ENCODE assay signal across 8 mouse cellular contexts in genomic region chr7:27177942-27178323, GRCm38 (mm10). TPM values are rescaled to one million over a fixed set of nuclear protein-coding genes. Genes with fewer than 3 reads are reported as not detected.
DNase-seq lines count a peak whose midpoint lies in the region; ATAC-seq and TF ChIP-seq lines count a peak whose summit lies in the region.

No protein-coding gene starts in this region.

- no peaks in the 10 kb centered on the region for H3K27me3 ChIP-seq in cerebellum, adult 2 months (ENCODE audit: control insufficient read depth, insufficient read depth, low read length)
- no peaks in the 10 kb centered on the region for H3K27me3 ChIP-seq in forebrain, embryonic 15.5 days
- no peaks in the 10 kb centered on the region for H3K27me3 ChIP-seq in liver, embryonic 15.5 days

- no peaks in the 10 kb centered on the region for H3K9me3 ChIP-seq in forebrain, embryonic 15.5 days
- no peaks in the 10 kb centered on the region for H3K9me3 ChIP-seq in liver, embryonic 15.5 days (replicated peaks)

- ATAC-seq in forebrain, embryonic 15.5 days (replicated peaks): no peak
- ATAC-seq in liver, embryonic 15.5 days (ENCODE audit: insufficient read depth): peak; percentile 4
- no peak for ATAC-seq in inflammation-experienced regulatory T-cells, adult 6 months

- 12% methylated on average over 4 of the region's 4 CpGs for WGBS in cerebellum, adult 2 months
- 21% methylated on average over 4 of the region's 4 CpGs for WGBS in forebrain, embryonic 15.5 days
- 19% methylated on average over 4 of the region's 4 CpGs for WGBS in liver, embryonic 15.5 days (ENCODE audit: insufficient replicate concordance)

- no peak for TF ChIP-seq CTCF in cerebellum, adult 2 months (IDR thresholded peaks at IDR 0.05; ENCODE audit: borderline replicate concordance, insufficient read depth, low read depth, low read length)

- peak overlapping the region; percentile 79 for H3K4me3 ChIP-seq in cerebellum, adult 2 months (replicated peaks; ENCODE audit: insufficient read depth, low read depth, low read length)
- H3K4me3 ChIP-seq in forebrain, embryonic 15.5 days: peak overlapping the region; percentile 84
- peak overlapping the region; percentile 89 for H3K4me3 ChIP-seq in liver, embryonic 15.5 days (replicated peaks)

- peak overlapping the region; percentile 62 for H3K9ac ChIP-seq in forebrain, embryonic 15.5 days (replicated peaks)
- peak overlapping the region; percentile 69 for H3K9ac ChIP-seq in liver, embryonic 15.5 days

- DNase-seq in cerebellum, adult 2 months: no peak
- DNase-seq in cerebellum, postnatal 25 days: no peak
- DNase-seq in CD4-positive helper T cell, adult 2 months (ENCODE audit: low read depth, low spot score): peak; percentile 58
- no peak for DNase-seq in ovary, postnatal 14 days (ENCODE audit: low spot score)
- no peak for DNase-seq in right cerebral cortex, postnatal 36 days (ENCODE audit: low spot score in 2 of 2)

- H3K27ac ChIP-seq in cerebellum, adult 2 months (ENCODE audit: insufficient read depth, low read length): peak overlapping the region; percentile 55; the same call in 1 of the 2 replicates
- peak overlapping the region; percentile 96 for H3K27ac ChIP-seq in forebrain, embryonic 15.5 days (replicated peaks)
- H3K27ac ChIP-seq in liver, embryonic 15.5 days (replicated peaks): peak overlapping the region; percentile 91

- TF ChIP-seq POLR2A in cerebellum, adult 2 months (IDR thresholded peaks at IDR 0.05; ENCODE audit: borderline replicate concordance, insufficient read depth, low read length): no peak

- H3K4me1 ChIP-seq in cerebellum, adult 2 months (ENCODE audit: control insufficient read depth, insufficient read depth, low read length): no peaks in the 10 kb centered on the region
- peaks cover 19% of the 10 kb centered on the region for H3K4me1 ChIP-seq in forebrain, embryonic 15.5 days
- peaks cover 33% of the 10 kb centered on the region for H3K4me1 ChIP-seq in liver, embryonic 15.5 days (replicated peaks)

- H3K4me2 ChIP-seq in forebrain, embryonic 15.5 days (replicated peaks): peak overlapping the region; percentile 53
- H3K4me2 ChIP-seq in liver, embryonic 15.5 days: peak overlapping the region; percentile 80

- peaks cover 19% of the 10 kb centered on the region for H3K36me3 ChIP-seq in forebrain, embryonic 15.5 days
- H3K36me3 ChIP-seq in liver, embryonic 15.5 days (replicated peaks): peaks cover 10% of the 10 kb centered on the region; the same call in 1 of the 2 replicates

RNA-seq across cellular contexts. Expression of gene Rab4b, which starts 0.8 kb away (rescaled TPM):
- 175 and 176 TPM in 2 replicates for polyA plus RNA-seq in cerebellum, adult 2 months (2012; rRNA removed)
- 79.0 and 86.9 TPM in 2 replicates for polyA plus RNA-seq in forebrain, embryonic 15.5 days (2015; fragmentation: Nextera tagmentation; extraction: Ambion mirVana)
- 21.2 and 23.0 TPM in 2 replicates for polyA plus RNA-seq in liver, embryonic 15.5 days (2015; fragmentation: Nextera tagmentation; extraction: Ambion mirVana)
- polyA plus RNA-seq in inflammation-experienced regulatory T-cells, adult 6 months (2017; shearing (Covaris generic)): 100 to 1,000 TPM; 130 to 162 (median 146) TPM

RNA-seq across cellular contexts. Expression of gene Gm21983, which starts 3.0 kb away (rescaled TPM):
- not detected in 2 replicates for polyA plus RNA-seq in cerebellum, adult 2 months (2012; rRNA removed)
- not detected in 2 replicates for polyA plus RNA-seq in forebrain, embryonic 15.5 days (2015; fragmentation: Nextera tagmentation; extraction: Ambion mirVana)
- not detected in 2 replicates for polyA plus RNA-seq in liver, embryonic 15.5 days (2015; fragmentation: Nextera tagmentation; extraction: Ambion mirVana)
- not detected for polyA plus RNA-seq in inflammation-experienced regulatory T-cells, adult 6 months (2017; shearing (Covaris generic))

RNA-seq across cellular contexts. Expression of gene Mia, which starts 3.0 kb away (rescaled TPM):
- 11.2 and 16.9 TPM in 2 replicates for polyA plus RNA-seq in cerebellum, adult 2 months (2012; rRNA removed)
- polyA plus RNA-seq in forebrain, embryonic 15.5 days (2015; fragmentation: Nextera tagmentation; extraction: Ambion mirVana): 9.4 and 14.8 TPM in 2 replicates
- 0.61 and 1.5 TPM in 2 replicates for polyA plus RNA-seq in liver, embryonic 15.5 days (2015; fragmentation: Nextera tagmentation; extraction: Ambion mirVana)
- not detected for polyA plus RNA-seq in inflammation-experienced regulatory T-cells, adult 6 months (2017; shearing (Covaris generic))

RNA-seq across cellular contexts. Expression of gene Egln2, which starts 11.3 kb away (rescaled TPM):
- 115 and 120 TPM in 2 replicates for polyA plus RNA-seq in cerebellum, adult 2 months (2012; rRNA removed)
- 107 and 109 TPM in 2 replicates for polyA plus RNA-seq in forebrain, embryonic 15.5 days (2015; fragmentation: Nextera tagmentation; extraction: Ambion mirVana)
- 29.2 and 37.3 TPM in 2 replicates for polyA plus RNA-seq in liver, embryonic 15.5 days (2015; fragmentation: Nextera tagmentation; extraction: Ambion mirVana)
- polyA plus RNA-seq in inflammation-experienced regulatory T-cells, adult 6 months (2017; shearing (Covaris generic)): 10 to 100 TPM; 12.0 to 14.1 (median 13.9) TPM

RNA-seq across cellular contexts. Expression of gene BC024978, which starts 17.6 kb away (rescaled TPM):
- polyA plus RNA-seq in cerebellum, adult 2 months (2012; rRNA removed): 17.9 and 18.8 TPM in 2 replicates
- 3.6 and 3.9 TPM in 2 replicates for polyA plus RNA-seq in forebrain, embryonic 15.5 days (2015; fragmentation: Nextera tagmentation; extraction: Ambion mirVana)
- 0.79 and 1.0 TPM in 2 replicates for polyA plus RNA-seq in liver, embryonic 15.5 days (2015; fragmentation: Nextera tagmentation; extraction: Ambion mirVana)
- 1 to 10 TPM; 2.2 to 5.9 (median 5.2) TPM for polyA plus RNA-seq in inflammation-experienced regulatory T-cells, adult 6 months (2017; shearing (Covaris generic))
